Mouse (Mus musculus) heart, postnatal 14 days (tissue): ENCODE results near the gene Nfkb1. TPM values are rescaled to one million over a fixed set of nuclear protein-coding genes. Genes with fewer than 3 reads are reported as not detected.
A peak's percentile ranks its signal among the peaks of the same experiment; 100 is the strongest.

ENCODE experiments used
- DNase-seq, 2 experiments: peaks; one replicate each; pipeline ENCODE4 v3.0.0; 2021 to 2022
- intact Hi-C: fragments of 180-260 bp; cut with DNase I; formaldehyde crosslinking; loops from one replicate; pipeline ENCODE4 v1.15.1; 2025
- long read RNA-seq, 2 experiments: library from polyadenylated mRNA; stranded (forward); transcript quantifications; one replicate each; pipeline ENCODE4 v2.0.0; 2021
- total RNA-seq, 2 experiments: library from RNA; stranded (reverse); gene quantifications; 2 replicates each; pipeline ENCODE4 v1.2.3; 2021

The Nfkb1 gene
- total RNA-seq, result 10 to 100 TPM; 44.1 to 45.4 TPM
- long read RNA-seq, experiment 1, full-length matches to known transcripts, result 24 of 38 reads
- long read RNA-seq, experiment 1, partial matches to known transcripts, result 10 of 38 reads
- long read RNA-seq, experiment 1, other reads (novel, unspliced or antisense), result 4 of 38 reads
- long read RNA-seq, experiment 2, full-length matches to known transcripts, result 21 of 32 reads
- long read RNA-seq, experiment 2, partial matches to known transcripts, result 6 of 32 reads
- long read RNA-seq, experiment 2, other reads (novel, unspliced or antisense), result 5 of 32 reads

- intact Hi-C loops, result loop anchor here (5.0 kb wide), 3 partner anchors 54 to 254 kb away; partner anchors contain the start of gene Ube2d3
- peak; percentile 73 to 74 for DNase-seq
Measured at GRCm38 (mm10) chr3:135691191-135692131, at the start of gene Nfkb1. Gene Nfkb1 (minus strand): TSS chr3:135691547.

GRCm38 (mm10) chr3:135740711-135741110 is 49.4 kb upstream of the Nfkb1 start:
- intact Hi-C loops, result no loop called here

GRCm38 (mm10) chr3:135734736-135735135 is 43.4 kb upstream of the Nfkb1 start:
- intact Hi-C loops, result loop anchor here (5.0 kb wide), 1 partner anchor 152 kb away; no protein-coding TSS in a partner anchor
- DNase-seq, result no peak

More at GRCm38 (mm10) chr3:135740711-135741110, 49.4 kb upstream of the Nfkb1 start:
- DNase-seq, result no peak

GRCm38 (mm10) chr3:135732747-135733445 is 41.5 kb upstream of the Nfkb1 start:
- no peak for DNase-seq
- intact Hi-C loops, result loop anchor here (5.0 kb wide), 1 partner anchor 151 kb away; no protein-coding TSS in a partner anchor

GRCm38 (mm10) chr3:135731292-135732047 is 40.1 kb upstream of the Nfkb1 start:
- peak; percentile 89 to 94 for DNase-seq
- intact Hi-C loops, result loop anchor here (2.0 to 5.0 kb wide), 3 partner anchors 149 to 451 kb away; partner anchors contain the start of gene Bdh2

- DNase-seq, result peak in 1 of 2 experiments; percentile 17
- intact Hi-C loops, result loop anchor here (2.0 to 5.0 kb wide), 3 partner anchors 148 to 450 kb away; partner anchors contain the start of gene Bdh2
Measured at GRCm38 (mm10) chr3:135730790-135731189, 39.4 kb upstream of the Nfkb1 start.

- peak; percentile 65 to 66 for DNase-seq
- intact Hi-C loops, result loop anchor here (5.0 kb wide), 1 partner anchor 102 kb away; no protein-coding TSS in a partner anchor
Measured at GRCm38 (mm10) chr3:135729575-135729974, 38.2 kb upstream of the Nfkb1 start.

GRCm38 (mm10) chr3:135728900-135729299 is 37.6 kb upstream of the Nfkb1 start:
- intact Hi-C loops, result loop anchor here (5.0 kb wide), 1 partner anchor 102 kb away; no protein-coding TSS in a partner anchor
- no peak for DNase-seq

DNA sequence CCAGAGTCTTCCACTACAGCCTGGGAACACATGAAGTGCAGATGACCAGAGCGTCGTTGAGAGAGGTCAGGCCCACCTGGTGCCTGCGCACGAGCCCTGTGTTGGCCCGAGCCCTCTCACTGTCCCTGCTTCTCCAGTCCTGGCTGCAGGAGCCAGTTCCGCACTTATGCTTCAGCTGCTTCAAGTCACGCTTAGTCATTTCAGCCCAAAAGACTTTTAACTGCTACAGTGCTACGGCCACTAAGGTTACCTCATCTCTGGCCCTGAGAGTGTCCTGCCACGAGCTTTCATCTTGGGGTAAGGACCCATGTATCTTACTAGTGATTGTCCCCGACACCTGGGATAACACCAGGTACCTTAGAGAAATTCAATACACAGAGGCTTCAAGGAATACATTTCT is 36.0 kb upstream of the Nfkb1 start:
- intact Hi-C loops, result loop anchor here (5.0 kb wide), 1 partner anchor 100 kb away; no protein-coding TSS in a partner anchor
- DNase-seq, result no peak

DNA sequence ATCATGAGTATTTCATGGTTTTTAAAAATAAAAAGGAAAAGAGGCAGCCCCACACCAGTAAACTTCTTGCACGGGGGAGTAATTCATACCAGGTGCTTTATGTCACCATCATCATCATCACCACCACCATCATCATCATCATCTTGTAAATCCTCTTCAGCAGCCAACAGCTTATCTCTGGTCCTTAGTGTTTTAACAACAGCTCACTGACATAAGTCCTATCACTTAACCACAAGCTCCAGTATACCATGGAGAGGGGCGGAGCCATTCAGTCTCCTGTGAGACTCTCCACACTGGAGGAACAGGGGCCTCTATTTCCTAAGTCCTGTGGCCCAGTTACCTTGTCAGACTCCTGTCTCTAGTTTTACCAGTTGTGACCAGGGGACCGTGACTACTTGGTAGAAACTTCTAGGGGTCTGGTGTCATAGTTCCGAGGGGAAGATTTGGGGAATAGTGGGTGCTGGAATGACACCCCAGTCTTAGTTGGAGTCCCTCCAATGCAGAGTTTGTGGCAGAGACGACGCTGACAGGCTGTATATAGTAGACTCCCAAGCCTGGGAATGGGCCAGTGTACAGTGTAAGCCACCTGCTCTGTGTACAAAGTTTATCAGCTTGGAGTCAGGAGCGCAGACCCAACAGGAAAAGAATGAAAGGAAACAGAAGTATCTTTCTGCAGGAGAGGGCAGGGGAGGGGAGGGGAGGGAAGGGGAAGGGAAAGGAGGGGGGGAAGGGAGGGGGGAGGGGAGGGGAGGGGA is 35.4 kb upstream of the Nfkb1 start:
- intact Hi-C loops, result loop anchor here (5.0 kb wide), 1 partner anchor 99 kb away; no protein-coding TSS in a partner anchor
- no peak for DNase-seq

GRCm38 (mm10) chr3:135726023-135726422 is 34.7 kb upstream of the Nfkb1 start:
- intact Hi-C loops, result loop anchor here (5.0 kb wide), 1 partner anchor 99 kb away; no protein-coding TSS in a partner anchor
- no peak for DNase-seq

- no peak for DNase-seq
- intact Hi-C loops, result no loop called here
Measured at GRCm38 (mm10) chr3:135722104-135722503, 30.8 kb upstream of the Nfkb1 start.

- DNase-seq, result no peak
- intact Hi-C loops, result no loop called here
Measured at GRCm38 (mm10) chr3:135719969-135720368, 28.6 kb upstream of the Nfkb1 start.

DNA sequence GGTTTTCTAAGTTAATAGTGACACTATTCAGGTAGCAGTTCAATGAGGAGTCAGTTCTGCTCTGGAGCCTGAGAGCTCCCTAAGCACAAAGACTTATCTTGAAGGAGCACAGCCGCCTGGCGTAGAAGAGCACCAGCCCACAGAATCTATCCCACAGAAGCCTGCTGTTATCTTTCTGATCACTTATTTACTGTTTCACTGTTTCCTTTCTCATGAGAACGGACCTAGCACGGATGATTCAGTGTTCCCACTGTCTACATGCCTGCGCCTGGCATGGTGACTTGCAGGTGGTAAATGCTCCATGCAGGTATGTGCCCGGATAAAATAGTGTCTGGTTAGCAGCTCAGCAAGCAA is 27.8 kb upstream of the Nfkb1 start:
- intact Hi-C loops, result no loop called here
- no peak for DNase-seq

DNA sequence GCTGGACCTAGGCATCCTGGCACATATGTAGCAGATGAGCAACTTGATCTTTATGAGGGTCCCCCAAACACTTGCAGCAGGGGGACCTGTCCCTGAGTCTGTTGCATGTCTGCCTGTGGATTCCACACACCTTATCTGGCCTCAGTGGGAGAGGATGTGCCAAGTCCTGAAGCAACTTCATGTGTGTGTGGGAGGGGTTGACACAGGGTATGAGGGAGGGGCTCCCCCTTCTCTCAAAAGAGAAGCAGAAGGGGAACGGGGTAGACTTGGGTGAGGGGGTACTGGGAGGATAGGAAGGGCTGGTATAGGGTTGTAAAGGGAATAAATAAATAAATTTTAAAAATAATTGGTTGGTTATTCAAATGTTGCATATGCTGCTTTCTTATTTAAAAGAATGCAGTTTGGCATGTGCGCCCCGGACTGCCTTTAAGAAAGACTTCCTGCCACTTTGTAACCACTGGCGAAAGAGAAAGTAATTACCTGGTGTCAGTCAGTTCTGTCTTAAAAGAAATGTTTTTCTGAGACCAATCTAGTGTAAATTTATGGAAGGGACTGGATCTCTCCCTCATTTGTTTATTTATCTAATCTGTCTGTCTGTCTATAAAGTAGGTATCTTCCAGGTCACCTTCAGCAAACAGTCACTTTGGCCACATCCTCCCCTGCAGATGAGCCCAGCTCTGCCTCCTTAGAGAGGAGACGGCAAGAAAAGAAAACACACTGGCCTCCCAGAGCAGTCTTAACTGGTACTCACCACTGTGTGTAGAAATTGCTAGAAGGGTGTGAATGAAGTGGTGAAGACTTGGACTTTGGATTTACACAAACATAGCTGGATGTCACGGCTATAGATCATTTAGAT is 27.2 kb upstream of the Nfkb1 start:
- intact Hi-C loops, result no loop called here
- no peak for DNase-seq

DNA sequence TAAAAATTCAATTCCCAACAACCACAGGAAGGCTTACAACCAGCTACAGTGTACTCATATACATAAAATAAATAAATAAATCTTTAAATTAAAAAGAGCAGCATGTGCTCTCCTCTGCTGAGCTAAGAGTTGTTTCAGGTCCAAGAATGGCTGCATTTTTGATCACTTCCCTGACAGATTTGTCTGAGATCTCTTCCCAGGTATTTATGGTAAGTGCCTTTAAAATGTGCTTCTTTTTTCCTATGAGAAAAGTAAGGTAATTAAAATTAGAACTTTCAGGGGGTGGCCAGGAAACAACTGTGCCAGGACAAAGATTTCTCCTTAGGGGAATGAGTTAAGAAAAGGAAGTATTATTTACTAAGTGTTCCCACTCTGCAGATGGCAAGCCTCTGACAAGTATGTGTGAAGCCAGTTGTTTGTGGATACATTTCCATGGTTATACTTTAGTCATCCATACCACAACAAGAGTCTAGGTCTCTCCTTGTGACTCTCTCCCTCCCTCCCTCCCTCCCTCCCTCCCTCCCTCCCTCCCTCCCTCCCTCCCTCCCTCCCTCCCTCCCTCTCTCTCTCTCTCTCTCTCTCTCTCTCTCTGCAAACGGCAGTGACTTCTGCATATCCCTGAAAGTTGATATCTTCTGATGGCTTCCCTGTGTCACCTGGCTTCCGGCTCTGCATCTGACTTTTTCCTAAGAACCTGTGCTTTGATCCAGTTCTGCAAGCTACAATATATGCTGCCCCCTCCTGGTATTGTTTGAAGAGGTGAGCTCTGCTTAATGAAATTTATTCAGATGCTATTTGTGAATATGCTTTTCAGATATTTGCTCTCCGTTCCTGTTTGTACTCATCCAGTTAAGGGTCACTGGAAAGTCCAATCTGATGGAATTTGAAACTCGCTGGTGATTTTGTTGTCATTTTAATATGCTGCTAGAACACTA is 21.9 kb upstream of the Nfkb1 start:
- intact Hi-C loops, result loop anchor here (5.0 kb wide), 2 partner anchors 111 to 156 kb away; no protein-coding TSS in a partner anchor
- DNase-seq, result peak in 1 of 2 experiments; percentile 43
